Mouse (Mus musculus) stomach, embryonic 14.5 days (tissue): ENCODE data around the gene Rap2c. TPM values are rescaled to one million over a fixed set of nuclear protein-coding genes. Genes with fewer than 3 reads are reported as not detected.
A peak's percentile ranks its signal among the peaks of the same experiment; 100 is the strongest.

Experiments used
- ATAC-seq: fragments of 200-750 bp; cut with Nextera tagmentation; 2 replicates; pipeline ENCODE4 v1.8.0; 2017; ENCODE audit warnings: low read depth, moderate TSS enrichment; ENCODE audit not compliant: insufficient number of reproducible peaks, insufficient read depth, low FRiP score
- H3K27ac ChIP-seq: fragments of 300-500 bp; sonication (generic); 2 replicates; pipeline ENCODE4 v1.5.1; 2014; ENCODE audit warnings: mild to moderate bottlenecking, low read length, moderate library complexity, mixed read lengths
- H3K27me3 ChIP-seq: fragments of 300-500 bp; sonication (generic); 2 replicates; pipeline ENCODE4 v1.6.1; 2014; ENCODE audit warnings: low read length, control low read depth, mixed read lengths; ENCODE audit not compliant: control insufficient read depth, insufficient read depth
- H3K36me3 ChIP-seq: fragments of 300-500 bp; sonication (generic); 2 replicates; pipeline ENCODE4 v1.6.1; 2014; ENCODE audit warnings: mild to moderate bottlenecking, control low read depth, low read length, moderate library complexity, mixed read lengths; ENCODE audit not compliant: control insufficient read depth, insufficient read depth
- H3K4me1 ChIP-seq: fragments of 300-500 bp; sonication (generic); 2 replicates; pipeline ENCODE4 v1.6.1; 2014; ENCODE audit warnings: low read length, control low read depth, mixed read lengths; ENCODE audit not compliant: control insufficient read depth, insufficient read depth
- H3K4me2 ChIP-seq: fragments of 300-500 bp; sonication (generic); replicated peaks from 2 replicates; pipeline ENCODE4 v1.6.1; 2014; ENCODE audit warnings: low read depth, low read length, control low read depth
- H3K4me3 ChIP-seq: fragments of 300-500 bp; sonication (generic); 2 replicates; pipeline ENCODE4 v1.5.1; 2014; ENCODE audit warnings: low read depth, low read length, control low read depth
- H3K9ac ChIP-seq: fragments of 300-500 bp; sonication (generic); replicated peaks from 2 replicates; pipeline ENCODE4 v1.6.1; 2014; ENCODE audit warnings: low read depth, mild to moderate bottlenecking, control low read depth, low read length, moderate library complexity, mixed read lengths
- H3K9me3 ChIP-seq: fragments of 300-500 bp; sonication (generic); 2 replicates; pipeline ENCODE4 v1.6.1; 2016; ENCODE audit warnings: low read depth, low read length, control low read depth; ENCODE audit not compliant: control insufficient read depth
- WGBS: fragments of 180-500 bp; shearing (Covaris S2); extraction: QIAGEN DNeasy Blood & Tissue Kit; methylation state at CpG from one replicate; pipeline ENCODE4 v1.1.7; 2014; 5-methylcytosine and 5-hydroxymethylcytosine counted together
- polyA plus RNA-seq: library from polyadenylated mRNA; unstranded; fragments of >200 nt; fragmentation: Nextera tagmentation; extraction: Ambion mirVana; gene quantifications from 2 replicates; pipeline ENCODE4 v1.2.1, GENCODE M21; 2014

The Rap2c gene
- polyA plus RNA-seq, 1 experiment from 2014 or later = 26.5 TPM

DNA sequence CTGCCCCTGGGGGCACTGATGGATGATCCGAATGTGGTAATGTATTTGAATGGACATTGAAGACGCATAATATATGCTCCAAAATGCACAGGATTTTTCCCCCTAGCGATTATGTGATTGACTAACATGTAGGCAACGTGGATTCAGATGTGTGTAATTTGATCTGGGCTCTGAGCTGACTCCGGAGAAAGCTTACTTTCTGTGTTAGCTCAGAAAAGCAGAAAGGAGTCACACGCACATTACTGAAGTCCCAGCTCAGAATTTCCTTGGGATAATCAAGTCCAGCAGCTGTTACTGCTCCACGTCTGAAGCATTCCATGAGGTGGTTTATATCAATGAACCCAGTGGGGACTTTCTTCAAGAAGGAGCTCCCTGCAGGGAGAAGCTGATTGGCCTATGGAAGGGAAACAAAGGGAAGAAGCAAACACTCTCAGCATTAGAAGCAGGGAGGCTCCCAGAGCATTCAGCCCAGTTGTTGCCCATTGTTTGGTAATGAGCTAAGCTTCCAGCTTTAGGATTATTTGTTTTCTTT, 17.9 kb upstream of the Rap2c start:
- H3K4me2 ChIP-seq = no peak overlapping the region
- no peaks in the 10 kb centered on the region for H3K4me1 ChIP-seq
- WGBS = 16% methylated on average over 7 of the region's 7 CpGs
- H3K27ac ChIP-seq = peak overlapping the region; percentile 24; the same call in 1 of the 2 replicates
- no peaks in the 10 kb centered on the region for H3K27me3 ChIP-seq
- H3K4me3 ChIP-seq = no peak overlapping the region
- no peaks in the 10 kb centered on the region for H3K9me3 ChIP-seq
- no peak overlapping the region for H3K9ac ChIP-seq
- ATAC-seq = no peak
- H3K36me3 ChIP-seq = no peaks in the 10 kb centered on the region

DNA sequence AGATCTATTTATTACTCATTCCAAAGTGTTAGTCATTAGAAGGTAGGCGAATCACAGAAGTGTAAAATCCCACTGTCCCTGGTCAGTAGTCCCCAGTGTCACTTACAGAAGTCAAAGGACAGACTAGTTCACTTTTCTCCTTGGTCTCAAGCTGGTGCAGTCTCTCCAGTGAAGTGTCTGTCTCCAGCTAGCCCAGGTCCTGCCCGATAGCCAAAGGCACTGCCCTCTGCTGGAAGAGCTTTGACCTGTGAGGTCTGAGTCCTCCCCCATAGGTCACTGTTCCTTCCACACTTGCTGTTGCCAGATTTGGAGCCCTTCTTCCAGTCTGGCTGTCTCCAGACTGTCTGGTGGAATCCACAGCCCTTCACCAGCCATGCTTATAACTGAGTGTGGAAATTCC, 2.1 kb upstream of the Rap2c start:
- 42% methylated on average over 2 of the region's 2 CpGs for WGBS
- ATAC-seq = no peak

DNA sequence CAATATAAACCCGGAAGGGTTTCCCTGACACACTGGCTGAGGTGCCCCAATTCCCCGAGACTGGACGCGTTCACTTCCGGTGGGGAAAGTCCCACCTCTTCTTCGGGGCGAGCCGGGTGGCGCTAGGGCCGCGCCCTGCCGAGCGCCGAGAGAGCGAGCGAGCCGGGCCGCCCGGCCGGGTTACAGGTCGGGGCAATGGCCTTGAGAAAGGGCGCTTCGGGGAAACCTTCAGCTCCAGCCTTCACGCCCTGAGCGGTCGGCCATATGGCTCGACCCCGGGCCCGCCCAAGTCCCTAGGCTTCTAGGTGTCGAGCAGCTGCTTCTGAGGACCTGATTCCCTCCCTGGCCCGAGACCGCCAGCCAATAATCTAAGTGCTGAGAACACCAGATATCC, 965 bp upstream of the Rap2c start:
- no peaks in the 10 kb centered on the region for H3K4me1 ChIP-seq
- H3K4me2 ChIP-seq = peak overlapping the region; percentile 35
- peak; percentile 83 for ATAC-seq
- H3K4me3 ChIP-seq = peak overlapping the region; percentile 48
- no peaks in the 10 kb centered on the region; the same call in 1 of the 2 replicates for H3K36me3 ChIP-seq
- no peaks in the 10 kb centered on the region for H3K27me3 ChIP-seq
- H3K9me3 ChIP-seq = no peaks in the 10 kb centered on the region
- WGBS = 20% methylated on average over 32 of the region's 32 CpGs
- H3K27ac ChIP-seq = peak overlapping the region; percentile 97
- H3K9ac ChIP-seq = peak overlapping the region; percentile 60

More for the DNA sequence above, 2.1 kb upstream of the Rap2c start:
- H3K9ac ChIP-seq = no peak overlapping the region
- H3K4me2 ChIP-seq = no peak overlapping the region
- peak overlapping the region; percentile 33; the same call in 1 of the 2 replicates for H3K27ac ChIP-seq
- no peaks in the 10 kb centered on the region for H3K9me3 ChIP-seq
- H3K4me3 ChIP-seq = no peak overlapping the region
- no peaks in the 10 kb centered on the region for H3K27me3 ChIP-seq
- H3K4me1 ChIP-seq = no peaks in the 10 kb centered on the region
- H3K36me3 ChIP-seq = no peaks in the 10 kb centered on the region

DNA sequence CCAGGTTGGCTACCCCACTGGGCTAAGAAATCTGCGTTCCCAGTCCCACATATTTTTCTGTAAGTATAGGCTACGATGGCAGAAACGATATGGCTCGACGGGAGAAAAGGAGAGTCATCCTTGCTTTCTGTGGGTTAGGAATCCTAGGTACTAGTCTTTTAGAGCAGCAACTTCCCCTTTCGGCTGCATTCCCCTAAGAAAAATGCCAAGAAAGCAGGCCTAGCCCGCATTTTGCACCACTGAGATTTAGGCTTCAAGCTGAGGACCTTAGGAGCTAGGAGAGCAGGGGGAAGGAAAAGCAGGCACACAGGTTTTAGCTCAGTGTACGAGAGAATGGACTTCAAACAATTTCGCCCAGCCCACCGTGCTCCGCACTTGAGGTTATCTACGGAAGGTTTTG, 892 bp downstream of the Rap2c start:
- ATAC-seq = no peak
- H3K4me1 ChIP-seq = no peaks in the 10 kb centered on the region
- H3K4me2 ChIP-seq = peak overlapping the region; percentile 48
- H3K36me3 ChIP-seq = no peaks in the 10 kb centered on the region; the same call in 1 of the 2 replicates
- 31% methylated on average over 12 of the region's 12 CpGs for WGBS
- no peaks in the 10 kb centered on the region for H3K27me3 ChIP-seq
- peak overlapping the region; percentile 97; the same call in 1 of the 2 replicates for H3K27ac ChIP-seq
- 0 out of 2 replicates have a peak overlapping the region, but pooled peaks have one; percentile 28 for H3K9ac ChIP-seq
- no peaks in the 10 kb centered on the region for H3K9me3 ChIP-seq
- peak overlapping the region; percentile 48 for H3K4me3 ChIP-seq

DNA sequence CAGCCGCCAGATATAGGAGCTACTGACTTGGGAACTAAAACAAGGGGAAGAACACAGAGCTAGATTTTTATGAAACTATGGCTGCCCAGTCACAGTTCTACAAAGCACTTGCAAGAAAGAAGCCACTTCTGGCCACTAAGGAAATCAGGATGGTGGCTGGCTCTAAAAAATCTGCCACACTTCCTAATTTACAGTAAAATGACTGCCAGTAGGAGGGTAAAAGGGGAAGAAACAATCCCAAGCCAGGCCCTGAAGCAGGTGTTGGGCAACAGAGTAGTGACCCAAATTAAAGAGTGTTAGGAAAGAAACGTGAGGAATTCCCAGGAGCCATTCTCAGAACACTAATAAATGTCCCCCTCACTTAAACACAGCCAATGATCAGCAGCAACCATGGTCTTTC, 5.5 kb downstream of the Rap2c start:
- Histone ChIP-seq H3K36me3 (no peaks in the 10 kb centered on the region; the same call in 1 of the 2 replicates), H3K9ac (no peak overlapping the region), H3K27me3 (no peaks in the 10 kb centered on the region), H3K4me1 (no peaks in the 10 kb centered on the region), H3K4me3 (no peak overlapping the region), H3K27ac (no peak overlapping the region), H3K4me2 (no peak overlapping the region), H3K9me3 (no peaks in the 10 kb centered on the region)
- ATAC-seq = no peak
- WGBS = 71% methylated on average over 2 of the region's 2 CpGs

DNA sequence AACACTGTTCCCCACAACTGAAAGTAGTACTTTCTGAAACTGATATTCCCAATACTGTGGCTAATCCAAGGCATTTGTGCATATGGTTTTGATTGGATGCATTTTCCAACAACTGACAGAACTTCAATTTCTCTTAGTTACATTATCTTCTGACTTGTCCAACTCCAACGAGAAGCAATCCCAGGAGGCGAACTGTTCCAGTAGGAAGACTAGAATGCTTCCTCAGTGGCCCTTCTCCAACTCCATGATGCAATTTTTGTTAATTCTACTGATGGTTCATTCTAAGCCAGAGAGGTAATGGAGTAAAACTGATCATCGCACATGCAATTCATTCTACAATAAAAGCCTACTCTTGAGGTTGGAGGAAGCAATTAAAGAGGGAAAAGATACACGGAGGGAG, 7.5 kb downstream of the Rap2c start:
- Histone ChIP-seq H3K9ac (no peak overlapping the region), H3K36me3 (no peaks in the 10 kb centered on the region; the same call in 1 of the 2 replicates), H3K4me1 (no peaks in the 10 kb centered on the region), H3K27me3 (no peaks in the 10 kb centered on the region), H3K9me3 (no peaks in the 10 kb centered on the region), H3K4me3 (no peak overlapping the region), H3K4me2 (no peak overlapping the region), H3K27ac (no peak overlapping the region)
- 86% methylated on average over 4 of the region's 4 CpGs for WGBS
- ATAC-seq = no peak

DNA sequence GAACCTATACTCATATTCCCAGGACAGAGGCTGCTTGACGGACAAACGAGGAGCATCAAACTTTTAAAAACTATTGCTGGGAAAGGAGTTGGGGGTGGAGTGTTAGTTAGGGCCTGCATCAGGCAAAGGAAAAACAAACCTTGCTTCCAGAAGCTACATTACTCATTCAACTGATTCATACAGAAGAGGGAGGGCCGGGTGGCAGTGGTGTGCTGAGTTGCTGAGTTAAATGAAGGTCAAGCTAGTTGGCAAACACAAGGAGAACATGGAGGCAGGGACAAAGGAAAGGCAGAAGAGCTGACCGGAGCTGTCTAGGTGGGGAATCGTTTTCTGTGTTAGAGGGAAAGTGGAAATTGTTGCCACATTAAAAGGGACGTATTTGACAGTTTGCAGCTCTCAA, 17.0 kb downstream of the Rap2c start:
- WGBS = 80% methylated on average over 6 of the region's 6 CpGs
- H3K9ac ChIP-seq = no peak overlapping the region
- H3K27ac ChIP-seq = no peak overlapping the region
- H3K4me1 ChIP-seq = no peaks in the 10 kb centered on the region
- no peak overlapping the region for H3K4me3 ChIP-seq
- no peak overlapping the region for H3K4me2 ChIP-seq
- no peaks in the 10 kb centered on the region for H3K27me3 ChIP-seq
- no peaks in the 10 kb centered on the region for H3K36me3 ChIP-seq
- H3K9me3 ChIP-seq = no peaks in the 10 kb centered on the region
- ATAC-seq = no peak

DNA sequence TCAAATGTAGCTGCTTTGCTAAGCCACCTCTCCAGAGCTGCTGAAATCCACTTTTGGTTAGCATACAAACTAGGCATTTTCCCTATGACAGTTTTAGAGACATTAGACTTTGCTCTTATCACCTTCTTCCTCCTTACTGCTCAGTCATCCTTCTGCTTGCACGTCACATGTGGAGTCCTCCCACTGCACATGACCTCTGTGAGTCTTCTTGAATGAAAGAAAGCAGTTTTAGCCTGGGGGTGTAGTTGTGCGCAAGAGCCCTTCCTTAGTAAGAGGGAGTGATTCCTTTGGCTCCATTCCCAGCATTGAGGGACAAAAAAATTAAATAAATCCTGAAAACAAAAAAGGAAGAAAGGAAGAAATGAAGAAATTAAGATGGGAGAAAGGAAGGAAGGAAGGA, 22.5 kb downstream of the Rap2c start:
- Histone ChIP-seq H3K36me3 (no peaks in the 10 kb centered on the region), H3K4me2 (no peak overlapping the region), H3K4me3 (no peak overlapping the region), H3K27ac (no peak overlapping the region), H3K4me1 (no peaks in the 10 kb centered on the region), H3K9me3 (no peaks in the 10 kb centered on the region), H3K27me3 (no peaks in the 10 kb centered on the region), H3K9ac (no peak overlapping the region)
- no peak for ATAC-seq
- 70% methylated on average over 2 of the region's 2 CpGs for WGBS

DNA sequence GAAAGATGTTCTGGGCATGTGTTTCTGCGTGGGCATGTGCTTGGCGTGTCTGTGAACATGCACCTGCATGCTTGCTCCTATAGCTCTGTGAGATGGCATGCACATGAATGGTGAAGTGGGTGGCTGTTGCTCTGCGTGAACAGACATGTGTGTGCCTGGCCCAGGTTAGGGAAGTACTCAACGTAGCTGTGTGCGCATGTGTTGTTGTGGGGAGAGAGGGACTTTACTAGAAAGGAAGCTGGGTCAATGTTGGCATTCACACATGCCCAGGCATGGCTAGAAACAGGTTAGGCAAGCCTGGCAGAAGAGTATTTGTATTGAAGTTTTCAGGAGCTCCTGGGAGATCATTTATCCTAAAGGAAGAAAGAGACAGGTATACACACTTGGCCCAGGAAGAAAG, 26.5 kb downstream of the Rap2c start:
- 89% methylated on average over 5 of the region's 5 CpGs for WGBS
- H3K4me1 ChIP-seq = no peaks in the 10 kb centered on the region

More for the DNA sequence above, 26.5 kb downstream of the Rap2c start:
- H3K27me3 ChIP-seq = no peaks in the 10 kb centered on the region
- H3K9ac ChIP-seq = no peak overlapping the region
- ATAC-seq = no peak
- H3K4me2 ChIP-seq = no peak overlapping the region
- no peaks in the 10 kb centered on the region for H3K36me3 ChIP-seq
- H3K27ac ChIP-seq = no peak overlapping the region
- no peak overlapping the region for H3K4me3 ChIP-seq
- H3K9me3 ChIP-seq = no peaks in the 10 kb centered on the region
